Comparison of ENCODE assay signal across 8 mouse cellular contexts in genomic region chr11:55446579-55446978, GRCm38 (mm10). TPM values are rescaled to one million over a fixed set of nuclear protein-coding genes. Genes with fewer than 3 reads are reported as not detected.
DNase-seq lines count a peak whose midpoint lies in the region; ATAC-seq lines count a peak whose summit lies in the region.

No protein-coding gene starts in this region.

- H3K9ac ChIP-seq in hindbrain, embryonic 11.5 days (ENCODE audit: low read depth, low read length) = no peak overlapping the region
- no peak overlapping the region for H3K9ac ChIP-seq in lung, embryonic 16.5 days (ENCODE audit: low read length)

- H3K27ac ChIP-seq in hindbrain, embryonic 11.5 days (ENCODE audit: low read depth, low read length) = no peak overlapping the region
- H3K27ac ChIP-seq in lung, embryonic 16.5 days (ENCODE audit: low read length) = 0 out of 2 replicates have a peak overlapping the region, but pooled peaks have one; percentile 8

- no peaks in the 10 kb centered on the region for H3K4me1 ChIP-seq in hindbrain, embryonic 11.5 days (replicated peaks; ENCODE audit: control insufficient read depth, insufficient read depth, low read length)
- H3K4me1 ChIP-seq in lung, embryonic 16.5 days (replicated peaks; ENCODE audit: control insufficient read depth, insufficient read depth, low read length) = no peaks in the 10 kb centered on the region

- no peaks in the 10 kb centered on the region for H3K9me3 ChIP-seq in hindbrain, embryonic 11.5 days (ENCODE audit: control insufficient read depth, low read length)
- no peaks in the 10 kb centered on the region for H3K9me3 ChIP-seq in lung, embryonic 16.5 days (ENCODE audit: control insufficient read depth, low read length)

- H3K4me2 ChIP-seq in hindbrain, embryonic 11.5 days (replicated peaks; ENCODE audit: low read depth, low read length) = no peak overlapping the region
- H3K4me2 ChIP-seq in lung, embryonic 16.5 days (ENCODE audit: low read depth, low read length) = no peak overlapping the region

- H3K4me3 ChIP-seq in hindbrain, embryonic 11.5 days (ENCODE audit: low read depth, low read length) = no peak overlapping the region
- no peak overlapping the region for H3K4me3 ChIP-seq in lung, embryonic 16.5 days (ENCODE audit: low read length)

- 29% methylated on average over 4 of the region's 4 CpGs for WGBS in hindbrain, embryonic 11.5 days
- WGBS in lung, embryonic 16.5 days = 15% methylated on average over 4 of the region's 4 CpGs

- H3K36me3 ChIP-seq in hindbrain, embryonic 11.5 days (ENCODE audit: control insufficient read depth, insufficient read depth, low read length) = no peaks in the 10 kb centered on the region
- H3K36me3 ChIP-seq in lung, embryonic 16.5 days (ENCODE audit: control insufficient read depth, insufficient read depth, low read length) = peaks cover 13% of the 10 kb centered on the region

- DNase-seq in MN1 (ENCODE audit: low spot score) = peak; percentile 88
- DNase-seq in cerebellum, postnatal 10 days = peak; percentile 90
- DNase-seq in frontal cortex, adult 2 months (ENCODE audit: extremely low spot score in 1 of 2, low spot score in 1 of 2) = peak; percentile 66 to 91
- DNase-seq in hindbrain, embryonic 11.5 days (ENCODE audit: low spot score) = peak; percentile 85
- peak; percentile 71 for DNase-seq in layer of hippocampus, adult 9-11 months
- DNase-seq in ovary, postnatal 14 days (ENCODE audit: low spot score) = peak; percentile 79
- DNase-seq in thymus, postnatal 36 days = peak; percentile 30 to 49

- ATAC-seq in hindbrain, embryonic 11.5 days (ENCODE audit: low FRiP score) = peak; percentile 60; the same call in 1 of the 2 replicates
- peak; percentile 86 for ATAC-seq in lung, embryonic 16.5 days (ENCODE audit: low read depth)

- no peaks in the 10 kb centered on the region for H3K27me3 ChIP-seq in hindbrain, embryonic 11.5 days (ENCODE audit: control insufficient read depth, insufficient read depth, low read length)
- H3K27me3 ChIP-seq in lung, embryonic 16.5 days (ENCODE audit: control insufficient read depth, insufficient read depth, low read depth, low read length) = no peaks in the 10 kb centered on the region

RNA-seq across cellular contexts. Expression of gene Atox1, which starts 14.5 kb away (rescaled TPM):
- polyA plus RNA-seq in frontal cortex, adult 2 months (2012; rRNA removed) = 205 and 218 TPM in 2 replicates
- polyA plus RNA-seq in hindbrain, embryonic 11.5 days (2014; fragmentation: Nextera tagmentation; extraction: Ambion mirVana) = 248 and 262 TPM in 2 replicates
- 581 and 600 TPM in 2 replicates for polyA plus RNA-seq in lung, embryonic 16.5 days (2015; fragmentation: Nextera tagmentation; extraction: Ambion mirVana)

RNA-seq across cellular contexts. Expression of gene G3bp1, which starts 22.9 kb away (rescaled TPM):
- polyA plus RNA-seq in frontal cortex, adult 2 months (2012; rRNA removed) = 26.7 and 28.1 TPM in 2 replicates
- polyA plus RNA-seq in hindbrain, embryonic 11.5 days (2014; fragmentation: Nextera tagmentation; extraction: Ambion mirVana) = 199 and 220 TPM in 2 replicates
- polyA plus RNA-seq in lung, embryonic 16.5 days (2015; fragmentation: Nextera tagmentation; extraction: Ambion mirVana) = 141 and 152 TPM in 2 replicates

RNA-seq across cellular contexts. Expression of gene Sparc, which starts 23.6 kb away (rescaled TPM):
- 433 and 435 TPM in 2 replicates for polyA plus RNA-seq in frontal cortex, adult 2 months (2012; rRNA removed)
- polyA plus RNA-seq in hindbrain, embryonic 11.5 days (2014; fragmentation: Nextera tagmentation; extraction: Ambion mirVana) = 528 and 573 TPM in 2 replicates
- polyA plus RNA-seq in lung, embryonic 16.5 days (2015; fragmentation: Nextera tagmentation; extraction: Ambion mirVana) = 2,256 and 2,274 TPM in 2 replicates

Comparison
In these comparisons a context has a peak if more than half of its experiments do, and no peak if none do; other contexts are left out.
1. DNase-seq: peak in every context shown above with its lines; median percentile 90 in cerebellum, postnatal 10 days; 88 in MN1; 85 in hindbrain, embryonic 11.5 days; 79 in ovary, postnatal 14 days; 78 in frontal cortex, adult 2 months; 71 in layer of hippocampus, adult 9-11 months; 40 in thymus, postnatal 36 days.